Mouse (Mus musculus): ENCODE measurements around the gene Olfr1137.

Olfr1137 gene

GRCm38 (mm10) chr2:87713079-87713478 is at the start of gene Olfr1137:
TSS of gene Olfr1137 (minus strand) at chr2:87713179.
- no peak for DNase-seq (ENCODE audit: low spot score)

GRCm38 (mm10) chr2:87753891-87754290 is 40.9 kb upstream of the Olfr1137 start, which contains the start of gene Olfr1141:
TSS of gene Olfr1141 (minus strand) at chr2:87753991.
- DNase-seq (ENCODE audit: low spot score) = no peak

GRCm38 (mm10) chr2:87743452-87743851 is 30.5 kb upstream of the Olfr1137 start, which contains the start of gene Olfr1140:
TSS of gene Olfr1140 (plus strand) at chr2:87743752.
- DNase-seq (ENCODE audit: low spot score) = no peak

DNA sequence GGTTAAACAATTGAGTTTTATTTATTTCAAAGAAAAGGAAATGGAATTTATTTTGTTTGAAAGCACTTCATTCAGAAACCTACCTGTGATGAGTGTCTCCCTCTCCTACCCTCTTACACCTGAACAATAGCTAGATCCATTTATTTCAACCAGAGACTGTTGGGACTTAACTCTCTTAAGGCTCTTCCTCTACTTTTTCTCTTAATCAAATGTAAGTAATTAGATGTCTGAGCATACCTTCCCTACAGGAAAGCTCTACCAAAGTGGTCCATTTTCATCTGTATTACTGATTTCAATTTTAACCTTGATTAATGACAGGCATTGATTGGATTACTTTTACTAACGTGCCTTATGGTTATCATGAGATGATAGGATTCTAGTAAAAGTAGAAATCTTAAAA is 26.9 kb upstream of the Olfr1137 start, which contains the start of gene Olfr1138:
Olfr1138 (minus strand) TSS at position 101 of the 400 bp plus-strand sequence.
- DNase-seq (ENCODE audit: low spot score) = no peak

GRCm38 (mm10) chr2:87693847-87694246 is 19.1 kb downstream of the Olfr1137 start, which contains the start of gene Olfr1136:
TSS of gene Olfr1136 (minus strand) at chr2:87693947.
- no peak for DNase-seq (ENCODE audit: low spot score)

- no peak for DNase-seq (ENCODE audit: low spot score)
Measured at GRCm38 (mm10) chr2:87673564-87673963, 39.4 kb downstream of the Olfr1137 start, which contains the start of gene Olfr1135. TSS of gene Olfr1135 (minus strand) at chr2:87673664.
